Mouse (Mus musculus): ENCODE results near the gene Fam53b. TPM values are rescaled to one million over a fixed set of nuclear protein-coding genes. Genes with fewer than 3 reads are reported as not detected.
A peak's percentile ranks its signal among the peaks of the same experiment; 100 is the strongest.

The Fam53b gene
- polyA plus RNA-seq, 1 experiment = 79.4 TPM

DNA sequence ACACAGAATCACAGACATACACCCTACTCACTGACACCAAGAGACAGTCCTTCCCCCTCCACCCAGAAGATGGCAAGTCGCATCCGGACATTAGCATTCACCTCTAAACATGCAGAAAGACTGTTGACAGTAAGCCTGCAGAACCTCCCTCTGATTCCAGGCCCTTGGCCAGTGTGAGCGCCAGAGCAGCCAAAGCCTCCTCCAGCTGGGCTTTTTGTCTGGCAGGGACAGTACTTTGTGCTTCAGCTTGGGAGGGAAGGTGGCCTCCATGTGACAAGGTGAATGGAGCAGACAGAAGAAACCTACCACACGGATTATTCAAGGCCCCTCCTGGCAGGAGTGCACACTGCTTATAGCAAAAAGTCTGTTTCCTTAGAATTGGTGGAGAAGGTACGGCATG lies 7.4 kb downstream of the Fam53b start:
- H3K4me3 ChIP-seq (replicated peaks; ENCODE audit: extremely low read depth, low read depth, low read length) = no peak overlapping the region
- 39% methylated on average over 5 of the region's 5 CpGs for WGBS
- H3K4me1 ChIP-seq (ENCODE audit: control insufficient read depth, insufficient read depth, low read length) = peaks cover 76% of the 10 kb centered on the region
- TF ChIP-seq POLR2A (IDR thresholded peaks at IDR 0.05; ENCODE audit: borderline replicate concordance, extremely low read depth, low read depth, low read length) (no peak), CTCF (IDR thresholded peaks at IDR 0.05; ENCODE audit: insufficient read depth, low read length) (no peak)
- peak; percentile 26 for DNase-seq

GRCm38 (mm10) chr7:132804951-132805350 lies 8.7 kb downstream of the Fam53b start:
- no peak for DNase-seq
- TF ChIP-seq POLR2A (IDR thresholded peaks at IDR 0.05; ENCODE audit: borderline replicate concordance, extremely low read depth, low read depth, low read length) (no peak), CTCF (IDR thresholded peaks at IDR 0.05; ENCODE audit: insufficient read depth, low read length) (no peak)
- WGBS = 61% methylated on average over 5 of the region's 5 CpGs
- Histone ChIP-seq H3K4me1 (ENCODE audit: control insufficient read depth, insufficient read depth, low read length) (peaks cover 75% of the 10 kb centered on the region), H3K4me3 (replicated peaks; ENCODE audit: extremely low read depth, low read depth, low read length) (no peak overlapping the region)

- TF ChIP-seq POLR2A (IDR thresholded peaks at IDR 0.05; ENCODE audit: borderline replicate concordance, extremely low read depth, low read depth, low read length) = no peak
- no peak for TF ChIP-seq CTCF (IDR thresholded peaks at IDR 0.05; ENCODE audit: insufficient read depth, low read length)
- 38% methylated on average over 7 of the region's 7 CpGs for WGBS
- peak; percentile 20 for DNase-seq
- Histone ChIP-seq H3K4me3 (replicated peaks; ENCODE audit: extremely low read depth, low read depth, low read length) (no peak overlapping the region), H3K4me1 (ENCODE audit: control insufficient read depth, insufficient read depth, low read length) (peaks cover 75% of the 10 kb centered on the region)
Measured at GRCm38 (mm10) chr7:132804461-132804860, 9.2 kb downstream of the Fam53b start.

DNA sequence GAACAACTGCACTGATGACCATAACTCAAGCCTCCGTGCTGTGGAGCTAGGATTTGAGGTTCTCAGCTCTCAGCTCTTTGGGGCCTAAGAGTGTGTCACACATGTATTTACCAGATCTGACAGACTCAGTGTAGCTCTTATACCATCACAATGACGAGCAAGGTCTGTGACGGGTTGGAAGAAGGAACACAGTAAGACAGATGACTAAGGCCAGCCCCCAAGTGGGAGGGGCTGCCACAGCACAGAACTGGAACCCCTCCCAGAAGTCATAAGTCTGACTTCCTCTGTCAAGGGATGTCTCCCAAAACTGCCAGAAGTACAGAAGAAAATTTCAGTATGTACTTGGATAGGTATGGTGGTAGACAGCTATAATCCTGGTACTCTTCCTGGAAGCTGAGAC lies 9.7 kb downstream of the Fam53b start:
- 31% methylated on average over 3 of the region's 3 CpGs for WGBS
- Histone ChIP-seq H3K4me1 (ENCODE audit: control insufficient read depth, insufficient read depth, low read length) (peaks cover 78% of the 10 kb centered on the region), H3K4me3 (replicated peaks; ENCODE audit: extremely low read depth, low read depth, low read length) (no peak overlapping the region)
- TF ChIP-seq CTCF (IDR thresholded peaks at IDR 0.05; ENCODE audit: insufficient read depth, low read length) (no peak), POLR2A (IDR thresholded peaks at IDR 0.05; ENCODE audit: borderline replicate concordance, extremely low read depth, low read depth, low read length) (no peak)
- DNase-seq = peak; percentile 14

DNA sequence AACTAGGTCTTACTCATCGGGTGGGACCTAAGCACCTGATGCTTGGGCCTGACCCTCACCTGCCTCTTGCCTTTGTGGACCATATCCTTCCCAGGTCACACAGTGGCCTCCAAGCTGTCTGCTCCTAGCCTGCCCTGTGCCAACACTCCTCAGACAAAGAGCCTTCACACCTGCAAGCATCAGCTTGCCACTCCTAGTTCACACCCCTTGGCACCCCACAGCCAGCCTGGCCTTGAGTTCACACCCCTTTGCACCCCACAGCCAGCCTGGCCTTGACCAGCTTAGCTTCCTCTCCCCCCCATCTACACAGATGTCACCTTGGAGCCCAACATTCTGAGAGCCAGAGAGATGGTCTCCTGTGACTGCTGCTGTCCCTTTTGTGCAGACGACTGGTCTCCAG lies 10.3 kb downstream of the Fam53b start:
- 66% methylated on average over 2 of the region's 2 CpGs for WGBS
- no peak for TF ChIP-seq POLR2A (IDR thresholded peaks at IDR 0.05; ENCODE audit: borderline replicate concordance, extremely low read depth, low read depth, low read length)
- TF ChIP-seq CTCF (IDR thresholded peaks at IDR 0.05; ENCODE audit: insufficient read depth, low read length) = no peak
- Histone ChIP-seq H3K4me3 (replicated peaks; ENCODE audit: extremely low read depth, low read depth, low read length) (no peak overlapping the region), H3K4me1 (ENCODE audit: control insufficient read depth, insufficient read depth, low read length) (peaks cover 79% of the 10 kb centered on the region)
- peak; percentile 16 for DNase-seq

DNA sequence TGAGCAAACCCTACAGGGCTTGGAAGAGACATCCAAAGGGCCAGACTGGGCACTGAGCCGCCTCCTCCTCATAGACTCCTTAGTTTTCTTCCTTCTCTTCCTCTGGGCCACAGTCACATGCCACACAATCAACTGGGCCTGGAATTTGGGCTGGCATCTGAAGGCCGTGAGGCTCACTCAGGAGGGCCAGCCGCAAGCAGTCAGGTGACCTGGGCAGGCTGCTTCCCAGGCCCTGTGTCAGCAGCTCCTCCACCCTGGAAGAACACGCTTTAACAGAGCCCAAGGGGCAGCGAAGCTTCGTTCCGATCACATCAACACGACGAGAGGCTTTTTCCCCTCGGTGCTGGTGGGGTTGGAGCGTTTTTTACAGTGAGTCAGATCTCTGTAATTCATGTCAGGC lies 11.0 kb downstream of the Fam53b start:
- peaks cover 76% of the 10 kb centered on the region for H3K4me1 ChIP-seq (ENCODE audit: control insufficient read depth, insufficient read depth, low read length)
- no peak overlapping the region for H3K4me3 ChIP-seq (replicated peaks; ENCODE audit: extremely low read depth, low read depth, low read length)
- peak; percentile 45 for DNase-seq
- WGBS = 62% methylated on average over 11 of the region's 11 CpGs
- TF ChIP-seq CTCF (IDR thresholded peaks at IDR 0.05; ENCODE audit: insufficient read depth, low read length) (no peak), POLR2A (IDR thresholded peaks at IDR 0.05; ENCODE audit: borderline replicate concordance, extremely low read depth, low read depth, low read length) (no peak)

- WGBS = 52% methylated on average over 2 of the region's 2 CpGs
- no peak overlapping the region for H3K4me3 ChIP-seq (replicated peaks; ENCODE audit: extremely low read depth, low read depth, low read length)
- H3K4me1 ChIP-seq (ENCODE audit: control insufficient read depth, insufficient read depth, low read length) = peaks cover 70% of the 10 kb centered on the region
- DNase-seq = peak; percentile 18
- TF ChIP-seq POLR2A (IDR thresholded peaks at IDR 0.05; ENCODE audit: borderline replicate concordance, extremely low read depth, low read depth, low read length) (no peak), CTCF (IDR thresholded peaks at IDR 0.05; ENCODE audit: insufficient read depth, low read length) (peak; percentile 7; the same call in 1 of the 2 replicates)
Measured at GRCm38 (mm10) chr7:132802066-132802465, 11.6 kb downstream of the Fam53b start.

DNA sequence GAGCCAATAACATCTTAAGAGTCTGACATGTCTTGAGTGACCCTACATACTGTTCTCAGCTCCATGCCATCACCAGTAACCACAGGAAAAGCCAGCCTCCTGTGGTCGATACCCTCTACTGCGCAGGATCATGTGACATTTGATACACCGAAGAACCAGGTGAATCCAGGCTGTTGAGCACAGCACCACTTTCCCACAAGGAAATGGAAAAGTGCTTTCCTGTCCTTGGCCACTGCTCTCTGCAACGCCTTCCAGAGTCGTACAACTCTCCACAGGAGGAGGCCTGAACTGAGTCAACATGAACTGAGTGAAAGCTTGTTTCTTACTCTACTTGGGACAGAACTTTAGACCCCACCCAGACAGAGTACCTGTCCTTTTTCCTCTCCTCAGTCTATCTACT lies 12.2 kb downstream of the Fam53b start:
- Histone ChIP-seq H3K4me3 (replicated peaks; ENCODE audit: extremely low read depth, low read depth, low read length) (no peak overlapping the region), H3K4me1 (ENCODE audit: control insufficient read depth, insufficient read depth, low read length) (peaks cover 64% of the 10 kb centered on the region)
- no peak for TF ChIP-seq POLR2A (IDR thresholded peaks at IDR 0.05; ENCODE audit: borderline replicate concordance, extremely low read depth, low read depth, low read length)
- TF ChIP-seq CTCF (IDR thresholded peaks at IDR 0.05; ENCODE audit: insufficient read depth, low read length) = no peak
- DNase-seq = peak; percentile 23
- WGBS = 56% methylated on average over 5 of the region's 5 CpGs

GRCm38 (mm10) chr7:132800868-132801267 lies 12.8 kb downstream of the Fam53b start:
- Histone ChIP-seq H3K4me1 (ENCODE audit: control insufficient read depth, insufficient read depth, low read length) (peaks cover 59% of the 10 kb centered on the region), H3K4me3 (replicated peaks; ENCODE audit: extremely low read depth, low read depth, low read length) (no peak overlapping the region)
- peak; percentile 26 for DNase-seq
- TF ChIP-seq CTCF (IDR thresholded peaks at IDR 0.05; ENCODE audit: insufficient read depth, low read length) = no peak
- no peak for TF ChIP-seq POLR2A (IDR thresholded peaks at IDR 0.05; ENCODE audit: borderline replicate concordance, extremely low read depth, low read depth, low read length)
- WGBS = 61% methylated on average over 10 of the region's 10 CpGs

- 73% methylated on average over 5 of the region's 5 CpGs for WGBS
- TF ChIP-seq POLR2A (IDR thresholded peaks at IDR 0.05; ENCODE audit: borderline replicate concordance, extremely low read depth, low read depth, low read length) (no peak), CTCF (IDR thresholded peaks at IDR 0.05; ENCODE audit: insufficient read depth, low read length) (no peak)
- DNase-seq = peak; percentile 7
- Histone ChIP-seq H3K4me3 (replicated peaks; ENCODE audit: extremely low read depth, low read depth, low read length) (no peak overlapping the region), H3K4me1 (ENCODE audit: control insufficient read depth, insufficient read depth, low read length) (peaks cover 50% of the 10 kb centered on the region)
Measured at GRCm38 (mm10) chr7:132799119-132800016, 14.3 kb downstream of the Fam53b start.

Data from lung, adult 2 months (tissue).